Mouse (Mus musculus): Measurements from ENCODE around the gene Dhrs2.
A peak's percentile ranks its signal among the peaks of the same experiment; 100 is the strongest.

- no peak for TF ChIP-seq MAX (IDR thresholded peaks at IDR 0.05; ENCODE audit: low read length)
- peak; percentile 23 to 72 (median 41); a peak in 4 of 6 replicates for TF ChIP-seq CTCF (IDR thresholded peaks at IDR 0.05 in 2 of 3, conservative IDR thresholded peaks at IDR 0.05 in 1 of 3; ENCODE audit: control insufficient read depth in 1 of 3, insufficient read depth in 1 of 3, low read depth in 2 of 3, low read length in 3 of 3, poor library complexity in 1 of 3, severe bottlenecking in 1 of 3)
Observed at GRCm38 (mm10) chr14:55271158-55271557, 49.4 kb downstream of the Dhrs2 start.

Measured in MEL (cell line).